Mouse (Mus musculus): ENCODE data around the gene Cebpg. TPM values are rescaled to one million over a fixed set of nuclear protein-coding genes. Genes with fewer than 3 reads are reported as not detected.

Cebpg gene
- polyA plus RNA-seq, 1 experiment = 43.2 TPM

DNA sequence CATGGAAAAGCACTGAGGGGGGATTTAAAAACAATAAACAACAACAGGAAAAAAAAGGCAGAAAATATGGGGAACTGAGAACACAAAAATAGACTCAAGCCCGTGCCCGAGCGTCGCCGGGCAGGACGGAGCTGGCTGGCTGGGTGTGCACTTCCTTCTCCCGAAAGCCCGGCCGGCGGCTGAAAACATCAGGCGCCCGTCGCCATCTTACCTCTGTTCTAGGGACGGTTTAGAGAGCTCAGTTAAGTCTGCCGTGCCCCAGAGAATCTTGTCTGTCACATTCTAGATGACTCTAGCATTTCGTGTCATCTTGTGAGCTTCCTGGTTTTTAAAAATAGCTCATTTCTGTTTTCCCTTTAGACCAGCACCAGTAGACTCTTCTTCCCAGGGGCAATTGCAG is 27.8 kb downstream of the Cebpg start:
- peak overlapping the region; percentile 81 for H3K27ac ChIP-seq (ENCODE audit: insufficient read depth, low read depth, low read length)
- no peak overlapping the region for H3K4me3 ChIP-seq (ENCODE audit: insufficient read depth, low read length)
- TF ChIP-seq POLR2A (IDR thresholded peaks at IDR 0.05; ENCODE audit: borderline replicate concordance, low read depth, low read length) = no peak
- TF ChIP-seq CTCF (IDR thresholded peaks at IDR 0.05; ENCODE audit: low read depth, low read length) = no peak
- H3K4me1 ChIP-seq (ENCODE audit: control insufficient read depth, insufficient read depth, low read length) = peaks cover 32% of the 10 kb centered on the region

DNA sequence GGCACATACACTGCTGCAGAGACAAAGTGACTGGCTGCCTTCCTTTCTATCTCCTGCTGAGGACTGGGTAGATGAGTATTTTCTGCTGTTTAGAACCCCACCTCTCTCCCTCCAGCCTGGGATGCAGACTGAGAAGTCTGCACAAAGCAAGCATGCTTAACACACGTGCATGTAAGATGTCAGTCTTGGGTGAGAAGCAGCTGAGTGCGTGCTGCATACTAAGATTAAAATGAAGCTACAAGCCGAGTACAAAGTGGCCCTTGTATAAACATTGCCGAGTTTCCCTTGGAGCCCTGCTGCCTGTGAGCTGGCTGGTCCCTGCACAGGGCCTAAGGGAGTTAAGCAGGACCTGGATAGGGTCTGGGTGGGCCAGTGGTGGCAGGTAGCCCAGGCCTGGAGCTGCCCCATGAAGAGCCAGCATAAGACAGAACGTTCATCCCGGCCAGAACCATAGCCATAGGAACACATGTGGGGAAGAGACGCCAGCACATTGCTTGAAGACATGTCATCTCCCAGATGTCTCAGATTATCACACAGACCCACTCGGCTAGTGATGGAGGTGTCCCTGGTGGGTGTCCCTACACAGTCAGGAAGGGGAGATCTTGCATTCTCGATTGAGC is 28.5 kb downstream of the Cebpg start:
- Histone ChIP-seq H3K27ac (ENCODE audit: insufficient read depth, low read depth, low read length) (peak overlapping the region; percentile 81), H3K4me1 (ENCODE audit: control insufficient read depth, insufficient read depth, low read length) (peaks cover 32% of the 10 kb centered on the region), H3K4me3 (ENCODE audit: insufficient read depth, low read length) (no peak overlapping the region)
- TF ChIP-seq CTCF (IDR thresholded peaks at IDR 0.05; ENCODE audit: low read depth, low read length) (no peak), POLR2A (IDR thresholded peaks at IDR 0.05; ENCODE audit: borderline replicate concordance, low read depth, low read length) (no peak)

- H3K4me3 ChIP-seq (ENCODE audit: insufficient read depth, low read length) = no peak overlapping the region
- H3K4me1 ChIP-seq (ENCODE audit: control insufficient read depth, insufficient read depth, low read length) = peaks cover 32% of the 10 kb centered on the region
- H3K27ac ChIP-seq (ENCODE audit: insufficient read depth, low read depth, low read length) = peak overlapping the region; percentile 81
- TF ChIP-seq CTCF (IDR thresholded peaks at IDR 0.05; ENCODE audit: low read depth, low read length) (peak; percentile 71), POLR2A (IDR thresholded peaks at IDR 0.05; ENCODE audit: borderline replicate concordance, low read depth, low read length) (no peak)
Measured at GRCm38 (mm10) chr7:35026838-35027291, 29.5 kb downstream of the Cebpg start.

GRCm38 (mm10) chr7:35026276-35026630 is 30.1 kb downstream of the Cebpg start:
- H3K4me1 ChIP-seq (ENCODE audit: control insufficient read depth, insufficient read depth, low read length) = peaks cover 32% of the 10 kb centered on the region
- no peak overlapping the region for H3K27ac ChIP-seq (ENCODE audit: insufficient read depth, low read depth, low read length)
- TF ChIP-seq POLR2A (IDR thresholded peaks at IDR 0.05; ENCODE audit: borderline replicate concordance, low read depth, low read length) (no peak), CTCF (IDR thresholded peaks at IDR 0.05; ENCODE audit: low read depth, low read length) (no peak; the same call in 1 of the 2 replicates)
- H3K4me3 ChIP-seq (ENCODE audit: insufficient read depth, low read length) = no peak overlapping the region

- TF ChIP-seq CTCF (IDR thresholded peaks at IDR 0.05; ENCODE audit: low read depth, low read length) (peak; percentile 80), POLR2A (IDR thresholded peaks at IDR 0.05; ENCODE audit: borderline replicate concordance, low read depth, low read length) (no peak)
- no peak overlapping the region for H3K27ac ChIP-seq (ENCODE audit: insufficient read depth, low read depth, low read length)
- peaks cover 32% of the 10 kb centered on the region for H3K4me1 ChIP-seq (ENCODE audit: control insufficient read depth, insufficient read depth, low read length)
- H3K4me3 ChIP-seq (ENCODE audit: insufficient read depth, low read length) = no peak overlapping the region
Measured at GRCm38 (mm10) chr7:35025409-35026275, 30.7 kb downstream of the Cebpg start.

GRCm38 (mm10) chr7:35024426-35024825 is 31.9 kb downstream of the Cebpg start:
- no peak overlapping the region for H3K4me3 ChIP-seq (ENCODE audit: insufficient read depth, low read length)
- H3K27ac ChIP-seq (ENCODE audit: insufficient read depth, low read depth, low read length) = no peak overlapping the region
- peaks cover 25% of the 10 kb centered on the region for H3K4me1 ChIP-seq (ENCODE audit: control insufficient read depth, insufficient read depth, low read length)
- TF ChIP-seq POLR2A (IDR thresholded peaks at IDR 0.05; ENCODE audit: borderline replicate concordance, low read depth, low read length) = no peak
- no peak for TF ChIP-seq CTCF (IDR thresholded peaks at IDR 0.05; ENCODE audit: low read depth, low read length)

- Histone ChIP-seq H3K4me1 (ENCODE audit: control insufficient read depth, insufficient read depth, low read length) (peaks cover 15% of the 10 kb centered on the region), H3K27ac (ENCODE audit: insufficient read depth, low read depth, low read length) (no peak overlapping the region), H3K4me3 (ENCODE audit: insufficient read depth, low read length) (no peak overlapping the region)
- TF ChIP-seq CTCF (IDR thresholded peaks at IDR 0.05; ENCODE audit: low read depth, low read length) (no peak), POLR2A (IDR thresholded peaks at IDR 0.05; ENCODE audit: borderline replicate concordance, low read depth, low read length) (no peak)
Measured at GRCm38 (mm10) chr7:35023251-35023650, 33.1 kb downstream of the Cebpg start.

DNA sequence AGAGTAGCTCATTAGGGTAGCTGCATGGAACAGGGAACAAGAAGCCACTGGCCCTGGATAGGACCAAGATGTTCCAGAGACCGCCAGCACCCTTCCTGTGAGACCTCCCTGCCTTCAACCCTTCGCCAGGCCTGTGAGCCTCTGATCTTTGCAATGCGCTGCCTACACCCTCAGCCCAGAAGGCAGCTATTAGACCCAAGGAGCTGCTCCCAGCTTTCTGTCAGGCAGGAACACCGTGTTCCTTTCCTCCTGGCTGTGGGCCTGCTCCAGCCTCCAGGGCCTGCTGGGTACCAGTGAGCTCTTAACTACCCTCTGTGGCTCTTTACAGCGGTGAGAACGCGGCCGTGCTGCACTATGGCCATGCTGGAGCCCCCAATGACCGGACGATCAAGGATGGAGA is 35.0 kb downstream of the Cebpg start:
- Histone ChIP-seq H3K4me3 (ENCODE audit: insufficient read depth, low read length) (no peak overlapping the region), H3K4me1 (ENCODE audit: control insufficient read depth, insufficient read depth, low read length) (no peaks in the 10 kb centered on the region), H3K27ac (ENCODE audit: insufficient read depth, low read depth, low read length) (no peak overlapping the region)
- no peak for TF ChIP-seq POLR2A (IDR thresholded peaks at IDR 0.05; ENCODE audit: borderline replicate concordance, low read depth, low read length)
- no peak for TF ChIP-seq CTCF (IDR thresholded peaks at IDR 0.05; ENCODE audit: low read depth, low read length)

DNA sequence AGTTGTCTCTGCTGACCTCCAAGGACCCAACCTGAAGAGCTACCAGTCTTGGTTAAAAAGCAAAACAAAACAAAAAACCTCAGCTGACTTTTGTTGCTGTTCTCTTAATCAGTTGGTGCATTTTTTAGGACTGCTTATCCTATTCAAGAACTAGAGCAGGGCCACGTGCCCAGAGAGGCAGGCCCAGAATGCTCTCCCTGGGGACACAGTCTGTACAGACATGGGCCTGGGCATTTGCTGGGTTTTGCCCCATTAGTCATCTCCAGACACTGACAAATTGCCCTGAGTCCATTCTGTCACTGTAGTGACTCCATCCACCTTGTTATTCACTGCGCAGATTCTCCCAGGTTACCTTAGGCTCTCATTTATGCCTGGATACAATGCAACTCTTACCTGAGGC is 41.1 kb downstream of the Cebpg start:
- H3K4me1 ChIP-seq (ENCODE audit: control insufficient read depth, insufficient read depth, low read length) = no peaks in the 10 kb centered on the region
- no peak overlapping the region for H3K4me3 ChIP-seq (ENCODE audit: insufficient read depth, low read length)
- no peak overlapping the region for H3K27ac ChIP-seq (ENCODE audit: insufficient read depth, low read depth, low read length)
- TF ChIP-seq CTCF (IDR thresholded peaks at IDR 0.05; ENCODE audit: low read depth, low read length) (no peak), POLR2A (IDR thresholded peaks at IDR 0.05; ENCODE audit: borderline replicate concordance, low read depth, low read length) (no peak)

DNA sequence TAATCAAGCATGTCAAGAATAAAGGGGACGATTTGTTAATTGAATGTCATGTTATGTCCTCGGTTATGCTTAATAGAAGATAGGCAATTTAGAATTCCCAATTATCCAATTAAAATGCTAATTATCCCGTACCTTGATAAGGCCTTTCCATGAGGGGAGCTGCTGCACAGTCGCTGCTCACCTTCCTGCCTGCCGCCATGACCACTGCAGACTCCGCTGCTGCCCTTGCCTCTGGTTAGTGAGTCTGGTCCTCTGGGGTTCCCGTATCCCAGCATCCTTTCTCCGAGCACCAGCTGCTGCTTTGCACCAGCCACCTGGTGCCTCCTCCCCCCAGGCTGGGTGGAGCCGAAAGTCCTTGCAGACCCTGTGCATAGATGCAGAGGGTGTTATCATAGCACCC is 43.1 kb downstream of the Cebpg start:
- H3K4me1 ChIP-seq (ENCODE audit: control insufficient read depth, insufficient read depth, low read length) = no peaks in the 10 kb centered on the region
- H3K27ac ChIP-seq (ENCODE audit: insufficient read depth, low read depth, low read length) = no peak overlapping the region
- no peak for TF ChIP-seq POLR2A (IDR thresholded peaks at IDR 0.05; ENCODE audit: borderline replicate concordance, low read depth, low read length)
- no peak for TF ChIP-seq CTCF (IDR thresholded peaks at IDR 0.05; ENCODE audit: low read depth, low read length)

More for the DNA sequence above, 43.1 kb downstream of the Cebpg start:
- H3K4me3 ChIP-seq (ENCODE audit: insufficient read depth, low read length) = no peak overlapping the region

Measured in bone marrow macrophage, adult 2 months (primary cell).